Mouse (Mus musculus) thymus, adult 2 months (tissue): ENCODE data around the gene Zmym5. TPM values are rescaled to one million over a fixed set of nuclear protein-coding genes. Genes with fewer than 3 reads are reported as not detected.
"Not testable (repeated sequence)": the region's sequence is repeated elsewhere in the genome, so short reads cannot be mapped to it uniquely, and the experiment has no call there.

Experiments used
- DNase-seq: peaks from one replicate; pipeline ENCODE4 v3.0.0; 2021
- H3K27ac ChIP-seq: fragments of 200-500 bp; 2 replicates; pipeline ENCODE4 v1.5.1; 2012; ENCODE audit warnings: low read length, control low read depth; ENCODE audit not compliant: control insufficient read depth, insufficient read depth
- H3K27me3 ChIP-seq: fragments of 200-500 bp; 2 replicates; pipeline ENCODE4 v1.6.1; 2012; ENCODE audit warnings: mild to moderate bottlenecking, low read length, moderate library complexity, mixed read lengths; ENCODE audit not compliant: control insufficient read depth, insufficient read depth
- H3K36me3 ChIP-seq: fragments of 200-500 bp; 2 replicates; pipeline ENCODE4 v1.6.1; 2012; ENCODE audit warnings: mild to moderate bottlenecking, low read length, moderate library complexity; ENCODE audit not compliant: control insufficient read depth, insufficient read depth
- H3K4me1 ChIP-seq: fragments of 200-500 bp; replicated peaks from 2 replicates; pipeline ENCODE4 v1.6.1; 2012; ENCODE audit warnings: low read length; ENCODE audit not compliant: control insufficient read depth, insufficient read depth
- H3K4me3 ChIP-seq: fragments of 200-500 bp; 2 replicates; pipeline ENCODE4 v1.5.1; 2012; ENCODE audit warnings: mild to moderate bottlenecking, low read length, control low read depth, moderate library complexity; ENCODE audit not compliant: control insufficient read depth, insufficient read depth
- CTCF ChIP-seq: fragments of 200-500 bp; IDR thresholded peaks from 2 replicates; pipeline ENCODE4 v1.5.1; 2012; ENCODE audit warnings: mild to moderate bottlenecking, control low read depth, low read length, moderate library complexity, borderline replicate concordance; ENCODE audit not compliant: control insufficient read depth, poor library complexity, insufficient read depth; ENCODE audit errors: extremely low read depth
- POLR2A ChIP-seq: fragments of 200-500 bp; IDR thresholded peaks from 2 replicates; pipeline ENCODE4 v1.6.1; 2012; ENCODE audit warnings: mild to moderate bottlenecking, low read length, control low read depth, moderate library complexity; ENCODE audit not compliant: control insufficient read depth, poor library complexity, insufficient read depth; ENCODE audit errors: extremely low read depth
- WGBS: fragments of 180-500 bp; shearing (Covaris S2); methylation state at CpG from one replicate; pipeline ENCODE4 v1.1.7; 2018; 5-methylcytosine and 5-hydroxymethylcytosine counted together
- polyA plus RNA-seq: library from polyadenylated mRNA; depleted of rRNA; stranded (reverse); fragments of >200 nt; gene quantifications from 2 replicates; pipeline ENCODE4 v1.2.3, GENCODE M21; 2012

Zmym5 gene
- polyA plus RNA-seq, 1 experiment: 6.9 TPM

GRCm38 (mm10) chr14:56816541-56816940, 5.0 kb upstream of the Zmym5 start:
- 88% methylated on average over 4 of the region's 4 CpGs for WGBS

DNA sequence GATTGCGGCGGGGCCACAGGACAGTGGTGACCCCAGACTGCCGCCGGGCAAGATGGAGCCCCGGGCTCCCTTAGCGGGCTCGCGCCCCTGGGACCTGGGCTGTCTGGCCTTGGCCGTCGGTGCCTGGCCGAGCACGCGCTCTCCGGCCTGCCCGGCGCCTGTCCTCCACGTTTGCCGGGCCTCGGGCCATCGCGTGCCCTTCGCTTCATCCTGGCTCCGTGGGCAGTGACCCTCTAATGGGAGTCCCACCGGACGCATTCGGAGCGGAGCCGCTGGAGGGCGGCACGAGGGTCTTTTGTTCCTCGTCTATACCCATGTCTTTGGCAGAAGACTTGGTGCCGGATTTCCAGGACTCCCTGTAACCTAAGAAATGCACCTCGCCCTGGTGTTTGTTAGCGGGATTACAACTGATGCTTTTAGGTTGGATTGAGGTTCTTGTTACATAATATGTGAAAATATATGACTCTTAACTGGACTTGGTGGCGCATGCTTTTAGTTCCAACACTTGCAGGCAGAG, 1.1 kb upstream of the Zmym5 start:
- Histone ChIP-seq H3K27me3 (no peaks in the 10 kb centered on the region), H3K36me3 (no peaks in the 10 kb centered on the region), H3K4me3 (peak overlapping the region; percentile 99), H3K27ac (peak overlapping the region; percentile 83; the same call in 1 of the 2 replicates), H3K4me1 (0 out of 2 replicates have a peak, but pooled peaks cover 3% of the 10 kb centered on the region)
- TF ChIP-seq CTCF (peak; percentile 45; the same call in 1 of the 2 replicates), POLR2A (no peak)
- DNase-seq: peak; percentile 85
- 1% methylated on average over 35 of the region's 35 CpGs for WGBS

More at GRCm38 (mm10) chr14:56816541-56816940, 5.0 kb upstream of the Zmym5 start:
- Histone ChIP-seq H3K27ac (no peak overlapping the region), H3K4me1 (0 out of 2 replicates have a peak, but pooled peaks cover 3% of the 10 kb centered on the region), H3K36me3 (no peaks in the 10 kb centered on the region), H3K27me3 (no peaks in the 10 kb centered on the region), H3K4me3 (no peak overlapping the region)
- DNase-seq: no peak
- TF ChIP-seq CTCF: no peak
- TF ChIP-seq POLR2A: no peak

DNA sequence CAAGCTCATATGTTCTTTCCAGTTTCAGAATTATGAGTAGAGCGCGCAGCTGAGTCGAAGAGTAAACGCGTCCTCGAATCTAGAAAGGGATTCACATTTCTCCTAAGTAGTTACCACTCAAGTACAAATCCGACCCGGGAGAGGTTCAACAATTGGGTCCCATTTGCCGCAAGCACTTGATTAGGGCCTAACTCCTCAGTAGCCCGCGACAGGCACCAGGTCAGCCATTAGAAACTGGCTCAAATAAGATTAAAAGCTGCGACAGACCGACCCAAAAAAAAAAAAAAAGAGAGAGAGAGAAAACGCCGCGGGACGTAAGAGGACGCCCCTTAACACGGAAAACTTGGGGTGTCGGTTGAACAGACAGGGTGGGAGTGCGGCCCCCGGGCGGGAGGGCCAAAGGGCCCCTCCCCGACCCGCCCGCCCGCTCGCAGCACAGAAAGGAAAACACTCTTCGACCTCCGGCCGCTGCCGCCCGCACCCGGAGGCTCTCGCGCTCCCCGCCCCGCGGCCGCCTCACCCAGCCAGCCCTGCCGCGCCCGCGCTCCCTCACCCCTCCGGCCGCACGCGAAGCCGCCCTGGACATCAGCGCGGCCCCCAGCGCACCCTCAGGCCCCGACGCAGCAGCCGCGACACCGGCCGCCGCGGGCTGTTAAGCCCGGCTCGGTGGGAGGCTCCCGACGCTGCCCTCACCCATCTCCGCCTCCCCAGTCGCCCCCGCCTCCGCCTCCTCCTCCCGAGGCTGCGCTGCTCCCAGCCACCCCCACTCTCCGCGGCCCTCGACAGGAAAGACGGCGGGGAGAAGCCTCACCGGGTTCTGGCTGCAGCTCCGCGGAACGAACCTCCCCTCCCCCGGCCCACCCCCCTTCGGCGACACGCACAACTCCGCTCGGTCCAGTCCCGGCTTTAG, 480 bp downstream of the Zmym5 start:
- WGBS: under 1% methylated on average over 47 of the region's 86 CpGs
- not testable (repeated sequence) for H3K4me1 ChIP-seq
- DNase-seq: peak; percentile 55

GRCm38 (mm10) chr14:56793243-56793642, 18.3 kb downstream of the Zmym5 start:
- Histone ChIP-seq H3K4me1 (no peaks in the 10 kb centered on the region), H3K4me3 (no peak overlapping the region), H3K27me3 (no peaks in the 10 kb centered on the region), H3K27ac (no peak overlapping the region), H3K36me3 (peaks cover 41% of the 10 kb centered on the region)
- TF ChIP-seq CTCF (no peak), POLR2A (no peak)
- WGBS: 57% methylated on average over 2 of the region's 2 CpGs
- DNase-seq: peak; percentile 74

More for the DNA sequence above, 480 bp downstream of the Zmym5 start:
- not testable (repeated sequence) for H3K27me3 ChIP-seq, H3K36me3 ChIP-seq
- H3K4me3 ChIP-seq: peak overlapping the region; percentile 87
- H3K27ac ChIP-seq: peak overlapping the region; percentile 62

DNA sequence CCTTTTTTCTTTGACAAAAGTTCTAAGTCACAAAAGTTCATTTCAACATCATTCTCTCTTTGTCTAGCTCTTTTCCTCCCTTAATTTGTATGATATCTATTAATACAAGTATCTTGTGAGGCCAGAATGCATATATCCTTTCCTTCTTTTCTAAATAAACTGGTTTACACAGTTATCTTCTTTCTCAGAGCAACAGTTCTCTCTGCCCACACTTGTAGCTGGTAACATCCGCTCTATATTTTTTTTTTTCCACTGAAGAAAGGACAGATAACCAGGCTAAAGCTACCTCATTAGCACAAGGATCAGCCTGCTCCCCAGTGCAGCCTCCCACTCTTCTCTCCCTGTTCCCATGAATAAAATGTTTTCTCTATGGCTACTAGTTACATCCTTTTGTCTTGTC, 26.9 kb downstream of the Zmym5 start:
- 97% methylated on average over 1 of the region's 1 CpGs for WGBS
- DNase-seq: no peak

GRCm38 (mm10) chr14:56778933-56779300, 32.6 kb downstream of the Zmym5 start:
- TF ChIP-seq POLR2A: no peak
- no peak for TF ChIP-seq CTCF
- no peaks in the 10 kb centered on the region for H3K36me3 ChIP-seq
- H3K27ac ChIP-seq: peak overlapping the region; percentile 69; the same call in 1 of the 2 replicates
- H3K4me1 ChIP-seq: peaks cover 8% of the 10 kb centered on the region
- H3K4me3 ChIP-seq: peak overlapping the region; percentile 62
- H3K27me3 ChIP-seq: no peaks in the 10 kb centered on the region
- DNase-seq: no peak
- 42% methylated on average over 3 of the region's 3 CpGs for WGBS

More for the DNA sequence above, 26.9 kb downstream of the Zmym5 start:
- Histone ChIP-seq H3K4me1 (no peaks in the 10 kb centered on the region), H3K27ac (no peak overlapping the region), H3K27me3 (no peaks in the 10 kb centered on the region), H3K36me3 (no peaks in the 10 kb centered on the region), H3K4me3 (no peak overlapping the region)
- TF ChIP-seq CTCF (no peak), POLR2A (no peak)
